Mouse (Mus musculus) liver, embryonic 11.5 days (tissue): ENCODE results near the gene Art4. TPM values are rescaled to one million over a fixed set of nuclear protein-coding genes. Genes with fewer than 3 reads are reported as not detected.

Source experiments
- ATAC-seq: fragments of 200-750 bp; cut with Nextera tagmentation; replicated peaks from 2 replicates; pipeline ENCODE4 v1.8.0; 2017; ENCODE audit warnings: moderate number of reproducible peaks, mild to moderate bottlenecking, moderate TSS enrichment, moderate library complexity; ENCODE audit not compliant: low FRiP score
- DNase-seq: peaks from one replicate; pipeline ENCODE4 v3.0.0-alpha.2; 2017; ENCODE audit warnings: low spot score
- H3K27ac ChIP-seq: fragments of 300-500 bp; sonication (generic); 2 replicates; pipeline ENCODE4 v1.5.1; 2014; ENCODE audit warnings: mild to moderate bottlenecking, low read depth, low read length, control low read depth
- H3K27me3 ChIP-seq: fragments of 300-500 bp; sonication (generic); replicated peaks from 2 replicates; pipeline ENCODE4 v1.6.1; 2014; ENCODE audit warnings: low read length, mixed read lengths; ENCODE audit not compliant: control insufficient read depth, insufficient read depth
- H3K36me3 ChIP-seq: fragments of 300-500 bp; sonication (generic); 2 replicates; pipeline ENCODE4 v1.6.1; 2014; ENCODE audit warnings: mild to moderate bottlenecking, low read length, moderate library complexity, mixed read lengths; ENCODE audit not compliant: control insufficient read depth, insufficient read depth
- H3K4me1 ChIP-seq: fragments of 300-500 bp; sonication (generic); replicated peaks from 2 replicates; pipeline ENCODE4 v1.6.1; 2014; ENCODE audit warnings: low read length, mixed read lengths; ENCODE audit not compliant: control insufficient read depth, insufficient read depth
- H3K4me2 ChIP-seq: fragments of 300-500 bp; sonication (generic); 2 replicates; pipeline ENCODE4 v1.6.1; 2014; ENCODE audit warnings: mild to moderate bottlenecking, control low read depth, moderate library complexity
- H3K4me3 ChIP-seq: fragments of 300-500 bp; sonication (generic); 2 replicates; pipeline ENCODE4 v1.5.1; 2014; ENCODE audit warnings: low read depth, low read length, control low read depth
- H3K9ac ChIP-seq: fragments of 300-500 bp; sonication (generic); 2 replicates; pipeline ENCODE4 v1.6.1; 2014; ENCODE audit warnings: low read depth, low read length, control low read depth
- H3K9me3 ChIP-seq: fragments of 300-500 bp; sonication (generic); 2 replicates; pipeline ENCODE4 v1.6.1; 2016; ENCODE audit warnings: low read length, inconsistent platforms, mixed read lengths; ENCODE audit not compliant: control insufficient read depth
- WGBS: fragments of 180-500 bp; shearing (Covaris S2); extraction: QIAGEN DNeasy Blood & Tissue Kit; methylation state at CpG from one replicate; pipeline ENCODE4 v1.1.7; 2014; 5-methylcytosine and 5-hydroxymethylcytosine counted together
- polyA plus RNA-seq: library from polyadenylated mRNA; unstranded; fragments of >200 nt; fragmentation: Nextera tagmentation; extraction: Ambion mirVana; gene quantifications from 2 replicates; pipeline ENCODE4 v1.2.1, GENCODE M21; 2014

Art4 gene
- polyA plus RNA-seq: 8.7 and 11.1 TPM in 2 replicates

GRCm38 (mm10) chr6:136857186-136857872 is at the start of gene Art4:
Gene Art4 (minus strand): TSS chr6:136857733.
- H3K27me3 ChIP-seq: no peaks in the 10 kb centered on the region
- H3K4me1 ChIP-seq: peaks cover 37% of the 10 kb centered on the region
- H3K27ac ChIP-seq: peak within 1 kb of the TSS; percentile 80
- H3K4me2 ChIP-seq: peak within 1 kb of the TSS; percentile 61
- no peaks in the 10 kb centered on the region for H3K9me3 ChIP-seq
- no peaks in the 10 kb centered on the region for H3K36me3 ChIP-seq
- peak within 1 kb of the TSS; percentile 60 for H3K4me3 ChIP-seq
- ATAC-seq: peak; percentile 98
- peak; percentile 75 for DNase-seq
- 17% methylated on average over 18 of the region's 18 CpGs for WGBS
- peak within 1 kb of the TSS; percentile 63 for H3K9ac ChIP-seq

- Histone ChIP-seq H3K27me3 (no peaks in the 10 kb centered on the region), H3K36me3 (no peaks in the 10 kb centered on the region), H3K4me3 (no peak overlapping the region), H3K9me3 (no peaks in the 10 kb centered on the region), H3K27ac (no peak overlapping the region), H3K4me1 (no peaks in the 10 kb centered on the region), H3K9ac (no peak overlapping the region), H3K4me2 (no peak overlapping the region)
- 80% methylated on average over 10 of the region's 10 CpGs for WGBS
- no peak for DNase-seq
- no peak for ATAC-seq
Measured at GRCm38 (mm10) chr6:136906937-136907293, 49.4 kb upstream of the Art4 start.

- DNase-seq: no peak
- Histone ChIP-seq H3K9ac (no peak overlapping the region), H3K27ac (no peak overlapping the region), H3K4me2 (no peak overlapping the region), H3K36me3 (no peaks in the 10 kb centered on the region), H3K27me3 (no peaks in the 10 kb centered on the region), H3K9me3 (no peaks in the 10 kb centered on the region), H3K4me1 (no peaks in the 10 kb centered on the region), H3K4me3 (no peak overlapping the region)
- 78% methylated on average over 19 of the region's 19 CpGs for WGBS
- no peak for ATAC-seq
Measured at GRCm38 (mm10) chr6:136906283-136906936, 48.9 kb upstream of the Art4 start.

GRCm38 (mm10) chr6:136903885-136904470 is 46.4 kb upstream of the Art4 start:
- Histone ChIP-seq H3K4me3 (no peak overlapping the region), H3K36me3 (no peaks in the 10 kb centered on the region), H3K27me3 (no peaks in the 10 kb centered on the region), H3K9ac (no peak overlapping the region), H3K4me1 (no peaks in the 10 kb centered on the region; the same call in 1 of the 2 replicates), H3K4me2 (no peak overlapping the region), H3K27ac (no peak overlapping the region), H3K9me3 (no peaks in the 10 kb centered on the region)
- 57% methylated on average over 8 of the region's 8 CpGs for WGBS
- no peak for ATAC-seq
- no peak for DNase-seq

GRCm38 (mm10) chr6:136902527-136902926 is 45.0 kb upstream of the Art4 start:
- H3K9ac ChIP-seq: no peak overlapping the region
- no peaks in the 10 kb centered on the region for H3K27me3 ChIP-seq
- WGBS: 53% methylated on average over 9 of the region's 9 CpGs
- H3K27ac ChIP-seq: no peak overlapping the region
- no peak overlapping the region for H3K4me2 ChIP-seq
- ATAC-seq (no peak), DNase-seq (no peak)
- H3K4me1 ChIP-seq: no peaks in the 10 kb centered on the region; the same call in 1 of the 2 replicates
- no peak overlapping the region for H3K4me3 ChIP-seq
- H3K36me3 ChIP-seq: no peaks in the 10 kb centered on the region
- H3K9me3 ChIP-seq: no peaks in the 10 kb centered on the region

- H3K36me3 ChIP-seq: no peaks in the 10 kb centered on the region
- no peaks in the 10 kb centered on the region; the same call in 1 of the 2 replicates for H3K4me1 ChIP-seq
- no peak overlapping the region for H3K4me2 ChIP-seq
- H3K9ac ChIP-seq: no peak overlapping the region
- H3K9me3 ChIP-seq: no peaks in the 10 kb centered on the region
- WGBS: 36% methylated on average over 2 of the region's 2 CpGs
- peak; percentile 46; the same call in 1 of the 2 replicates for ATAC-seq
- no peak overlapping the region for H3K4me3 ChIP-seq
- H3K27me3 ChIP-seq: no peaks in the 10 kb centered on the region
- H3K27ac ChIP-seq: no peak overlapping the region
- no peak for DNase-seq
Measured at GRCm38 (mm10) chr6:136901010-136901409, 43.5 kb upstream of the Art4 start.

- ATAC-seq: no peak
- H3K4me1 ChIP-seq: no peaks in the 10 kb centered on the region; the same call in 1 of the 2 replicates
- no peaks in the 10 kb centered on the region for H3K36me3 ChIP-seq
- no peaks in the 10 kb centered on the region for H3K9me3 ChIP-seq
- no peak overlapping the region for H3K9ac ChIP-seq
- no peak for DNase-seq
- WGBS: 35% methylated on average over 4 of the region's 4 CpGs
- no peak overlapping the region for H3K27ac ChIP-seq
- H3K4me3 ChIP-seq: no peak overlapping the region
- no peak overlapping the region for H3K4me2 ChIP-seq
- no peaks in the 10 kb centered on the region for H3K27me3 ChIP-seq
Measured at GRCm38 (mm10) chr6:136900369-136901009, 43.0 kb upstream of the Art4 start.

- Histone ChIP-seq H3K36me3 (no peaks in the 10 kb centered on the region), H3K27ac (no peak overlapping the region), H3K4me1 (no peaks in the 10 kb centered on the region; the same call in 1 of the 2 replicates), H3K27me3 (no peaks in the 10 kb centered on the region), H3K9ac (no peak overlapping the region), H3K9me3 (no peaks in the 10 kb centered on the region), H3K4me3 (no peak overlapping the region), H3K4me2 (no peak overlapping the region)
- ATAC-seq (no peak), DNase-seq (no peak)
- WGBS: 47% methylated on average over 2 of the region's 2 CpGs
Measured at GRCm38 (mm10) chr6:136898954-136899353, 41.4 kb upstream of the Art4 start.
